Mouse (Mus musculus) spleen, adult 2 months (tissue): Measurements from ENCODE around the gene Abcc1.

Experiments
- CTCF ChIP-seq: fragments of 200-500 bp; IDR thresholded peaks from 2 replicates; pipeline ENCODE4 v1.5.1; 2011; ENCODE audit warnings: mild to moderate bottlenecking, inconsistent platforms; ENCODE audit not compliant: insufficient read depth, insufficient read length, insufficient replicate concordance; ENCODE audit errors: extremely low read depth
- POLR2A ChIP-seq: fragments of 200-500 bp; IDR thresholded peaks from 2 replicates; pipeline ENCODE4 v1.6.1; 2011; ENCODE audit warnings: low read depth, low read length, inconsistent platforms

GRCm38 (mm10) chr16:14352234-14352633 is 9.1 kb upstream of the Abcc1 start:
- TF ChIP-seq POLR2A (no peak), CTCF (no peak)
